Mouse (Mus musculus) heart, embryonic 12.5 days (tissue): ENCODE measurements around the gene Pld3. TPM values are rescaled to one million over a fixed set of nuclear protein-coding genes. Genes with fewer than 3 reads are reported as not detected.

Experiments
- ATAC-seq: fragments of 200-750 bp; cut with Nextera tagmentation; 2 replicates; pipeline ENCODE4 v1.8.0; 2017; ENCODE audit warnings: moderate TSS enrichment, moderate library complexity; ENCODE audit not compliant: insufficient number of reproducible peaks, low FRiP score
- H3K27ac ChIP-seq: fragments of 300-500 bp; sonication (generic); 2 replicates; pipeline ENCODE4 v1.5.1; 2016; ENCODE audit warnings: mild to moderate bottlenecking, moderate library complexity; ENCODE audit not compliant: poor library complexity, severe bottlenecking
- H3K27me3 ChIP-seq: fragments of 300-500 bp; sonication (generic); replicated peaks from 2 replicates; pipeline ENCODE4 v1.6.1; 2016; ENCODE audit warnings: mild to moderate bottlenecking, moderate library complexity
- H3K36me3 ChIP-seq: fragments of 300-500 bp; sonication (generic); 2 replicates; pipeline ENCODE4 v1.6.1; 2016; ENCODE audit warnings: mild to moderate bottlenecking, moderate library complexity
- H3K4me1 ChIP-seq: fragments of 300-500 bp; sonication (generic); replicated peaks from 2 replicates; pipeline ENCODE4 v1.6.1; 2016; ENCODE audit warnings: mild to moderate bottlenecking
- H3K4me2 ChIP-seq: fragments of 300-500 bp; sonication (generic); 2 replicates; pipeline ENCODE4 v1.6.1; 2016; ENCODE audit warnings: mild to moderate bottlenecking, moderate library complexity
- H3K4me3 ChIP-seq: fragments of 300-500 bp; sonication (generic); 2 replicates; pipeline ENCODE4 v1.5.1; 2016; ENCODE audit warnings: mild to moderate bottlenecking
- H3K9ac ChIP-seq: fragments of 300-500 bp; sonication (generic); 2 replicates; pipeline ENCODE4 v1.6.1; 2016; ENCODE audit warnings: mild to moderate bottlenecking, moderate library complexity
- H3K9me3 ChIP-seq: fragments of 300-500 bp; sonication (generic); replicated peaks from 2 replicates; pipeline ENCODE4 v1.6.1; 2016; ENCODE audit warnings: mild to moderate bottlenecking, moderate library complexity
- WGBS: fragments of 180-500 bp; shearing (Covaris S2); methylation state at CpG from one replicate; pipeline ENCODE4 v1.1.7; 2016; 5-methylcytosine and 5-hydroxymethylcytosine counted together
- polyA plus RNA-seq: library from polyadenylated mRNA; unstranded; fragments of >200 nt; fragmentation: Nextera tagmentation; extraction: Ambion mirVana; gene quantifications from 2 replicates; pipeline ENCODE4 v1.2.1, GENCODE M21; 2016

Gene Pld3
- polyA plus RNA-seq, 1 experiment from 2014 or later: 63.4 TPM

GRCm38 (mm10) chr7:27493450-27493849 lies 59.6 kb downstream of the Pld3 start:
- Histone ChIP-seq H3K4me3 (no peak overlapping the region), H3K4me2 (no peak overlapping the region), H3K27ac (no peak overlapping the region), H3K9ac (no peak overlapping the region), H3K4me1 (peaks cover 45% of the 10 kb centered on the region), H3K9me3 (no peaks in the 10 kb centered on the region), H3K36me3 (peaks cover 18% of the 10 kb centered on the region), H3K27me3 (no peaks in the 10 kb centered on the region)
- ATAC-seq: no peak
- WGBS: 79% methylated on average over 5 of the region's 5 CpGs

DNA sequence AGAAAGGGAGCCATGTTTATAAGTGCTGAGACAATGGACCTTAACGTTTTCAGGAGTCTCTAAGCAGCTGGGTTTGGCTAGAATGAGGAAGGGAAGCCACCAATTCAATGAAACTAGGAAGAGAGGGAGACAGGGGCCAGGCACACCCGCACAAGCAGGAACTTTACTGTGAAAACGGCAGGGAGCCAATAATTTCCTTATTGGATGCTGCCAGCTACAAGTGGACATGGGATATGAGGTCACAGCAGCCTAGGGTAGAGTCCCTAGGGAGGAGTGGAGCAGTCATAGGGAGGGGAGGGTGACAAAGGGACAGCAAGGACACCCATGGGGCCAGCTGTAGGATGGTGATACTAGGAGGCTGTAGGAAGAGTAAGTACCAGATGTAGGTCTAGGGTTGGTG lies 60.0 kb downstream of the Pld3 start:
- Histone ChIP-seq H3K9me3 (no peaks in the 10 kb centered on the region), H3K27me3 (no peaks in the 10 kb centered on the region), H3K9ac (no peak overlapping the region), H3K4me1 (peaks cover 49% of the 10 kb centered on the region), H3K36me3 (peaks cover 20% of the 10 kb centered on the region), H3K27ac (no peak overlapping the region), H3K4me3 (no peak overlapping the region), H3K4me2 (no peak overlapping the region)
- no peak for ATAC-seq
- WGBS: 68% methylated on average over 3 of the region's 3 CpGs

DNA sequence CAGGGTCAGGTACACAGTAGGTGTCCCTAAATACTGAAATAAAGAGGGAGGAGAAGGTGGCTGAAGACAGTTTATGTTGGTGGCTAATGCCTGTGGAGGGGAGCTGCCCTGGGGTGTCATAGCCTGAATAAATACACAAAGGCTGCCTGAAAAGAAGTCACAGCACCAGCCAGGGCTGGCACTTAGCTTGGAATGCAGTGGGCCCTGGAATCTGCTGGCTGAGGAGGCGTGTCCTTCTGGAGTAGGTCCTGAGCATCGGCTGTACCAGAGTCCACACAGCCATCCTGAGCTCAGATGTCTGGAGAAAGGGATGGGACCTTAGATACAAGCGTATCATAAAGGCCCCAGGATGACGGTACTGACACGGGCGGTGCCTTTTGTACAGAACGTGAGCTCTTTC lies 61.2 kb downstream of the Pld3 start:
- 0 out of 2 replicates have a peak overlapping the region, but pooled peaks have one; percentile 35 for H3K9ac ChIP-seq
- no peak for ATAC-seq
- peaks cover 20% of the 10 kb centered on the region for H3K36me3 ChIP-seq
- H3K4me3 ChIP-seq: no peak overlapping the region
- H3K27ac ChIP-seq: peak overlapping the region; percentile 97
- H3K4me1 ChIP-seq: peaks cover 43% of the 10 kb centered on the region
- H3K9me3 ChIP-seq: no peaks in the 10 kb centered on the region
- H3K4me2 ChIP-seq: peak overlapping the region; percentile 22
- no peaks in the 10 kb centered on the region for H3K27me3 ChIP-seq
- WGBS: 49% methylated on average over 7 of the region's 7 CpGs

DNA sequence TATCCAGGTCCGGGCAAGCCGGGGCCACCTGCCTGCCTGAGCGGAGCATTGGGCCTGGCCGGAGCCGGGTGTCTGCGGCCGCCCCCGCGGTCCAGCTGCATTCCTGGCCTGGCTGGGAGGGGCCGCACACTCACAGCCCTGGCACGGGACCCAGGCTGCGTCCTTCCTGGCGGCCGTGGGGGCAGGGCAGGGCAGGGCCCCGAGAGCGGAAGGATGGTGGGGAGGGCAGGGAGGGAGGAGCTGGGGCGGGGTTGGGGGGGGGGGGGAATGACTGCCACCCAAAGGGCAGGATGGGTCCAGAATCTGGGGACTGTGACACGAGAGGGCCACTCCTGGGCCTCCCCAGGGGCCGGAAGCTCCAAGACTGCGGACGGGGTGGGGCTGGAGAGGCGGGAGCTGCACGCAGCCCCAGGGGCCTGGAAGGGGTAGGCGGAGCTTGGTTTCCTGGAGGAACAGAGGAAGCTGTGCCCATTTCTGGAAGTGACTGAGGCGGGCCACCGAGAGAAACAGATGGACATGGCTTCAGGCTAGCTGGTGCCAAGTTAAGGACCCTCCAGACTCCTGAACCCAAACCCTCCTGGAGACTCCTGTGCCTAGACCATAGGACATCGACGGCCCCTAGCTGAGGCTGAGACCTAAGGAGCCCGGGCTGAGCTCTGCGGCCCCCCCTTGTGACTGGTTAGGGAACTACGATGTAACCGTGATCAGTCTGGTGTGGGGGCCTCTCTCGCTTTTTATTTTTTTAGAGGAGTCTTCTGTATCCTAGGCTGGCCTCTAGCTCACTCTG lies 62.3 kb downstream of the Pld3 start:
- H3K4me1 ChIP-seq: peaks cover 41% of the 10 kb centered on the region
- H3K27ac ChIP-seq: peak overlapping the region; percentile 97
- WGBS: 2% methylated on average over 29 of the region's 33 CpGs

DNA sequence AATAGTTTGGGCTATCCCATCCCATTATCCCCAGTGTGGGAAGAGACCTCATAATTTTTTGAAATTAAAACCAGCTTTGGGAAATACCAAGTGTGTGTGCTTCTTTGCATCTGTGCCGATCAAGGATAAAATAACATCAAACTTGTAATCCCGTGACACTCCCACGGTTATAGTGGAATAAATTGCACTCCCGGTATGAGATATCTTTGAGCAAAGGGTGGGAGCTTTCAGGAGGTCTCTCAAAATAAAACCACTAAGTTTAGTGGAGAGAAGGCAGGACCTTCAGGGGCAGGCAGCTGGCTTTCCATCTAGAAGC lies 62.8 kb downstream of the Pld3 start:
- 25% methylated on average over 4 of the region's 4 CpGs for WGBS
- ATAC-seq: no peak
- Histone ChIP-seq H3K9ac (peak overlapping the region; percentile 71), H3K4me1 (peaks cover 41% of the 10 kb centered on the region), H3K36me3 (peaks cover 20% of the 10 kb centered on the region), H3K27me3 (no peaks in the 10 kb centered on the region), H3K9me3 (no peaks in the 10 kb centered on the region), H3K27ac (peak overlapping the region; percentile 97), H3K4me3 (peak overlapping the region; percentile 42), H3K4me2 (peak overlapping the region; percentile 75)

More for the DNA sequence above, 62.3 kb downstream of the Pld3 start:
- ATAC-seq: peak; percentile 89
- Histone ChIP-seq H3K27me3 (no peaks in the 10 kb centered on the region), H3K9me3 (no peaks in the 10 kb centered on the region), H3K9ac (peak overlapping the region; percentile 71), H3K36me3 (peaks cover 20% of the 10 kb centered on the region), H3K4me3 (peak overlapping the region; percentile 42), H3K4me2 (peak overlapping the region; percentile 75)

DNA sequence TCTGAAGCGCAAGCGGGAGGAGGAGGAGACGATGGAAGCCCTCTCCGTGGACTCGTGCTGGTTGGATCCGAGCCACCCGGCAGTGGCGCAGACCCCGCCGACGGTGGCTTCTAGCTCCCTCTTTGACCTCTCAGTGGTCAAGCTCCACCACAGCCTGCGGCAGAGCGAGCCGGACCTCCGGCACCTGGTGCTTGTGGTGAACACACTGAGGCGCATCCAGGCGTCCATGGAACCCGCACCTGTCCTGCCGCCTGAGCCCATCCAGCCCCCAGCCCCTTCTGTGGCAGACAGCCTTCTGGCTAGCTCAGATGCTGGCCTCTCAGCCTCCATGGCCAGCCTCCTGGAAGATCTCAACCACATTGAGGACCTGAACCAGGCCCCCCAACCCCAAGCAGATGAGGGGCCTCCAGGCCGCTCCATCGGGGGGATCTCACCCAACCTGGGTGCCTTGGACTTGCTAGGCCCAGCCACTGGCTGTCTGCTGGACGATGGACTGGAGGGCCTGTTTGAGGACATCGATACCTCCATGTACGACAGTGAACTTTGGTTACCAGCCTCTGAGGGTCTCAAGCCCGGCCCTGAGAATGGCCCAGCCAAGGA lies 63.6 kb downstream of the Pld3 start:
- Histone ChIP-seq H3K4me3 (no peak overlapping the region), H3K4me2 (peak overlapping the region; percentile 75), H3K4me1 (peaks cover 41% of the 10 kb centered on the region), H3K27ac (peak overlapping the region; percentile 97), H3K36me3 (peaks cover 20% of the 10 kb centered on the region), H3K9me3 (no peaks in the 10 kb centered on the region), H3K9ac (peak overlapping the region; percentile 71), H3K27me3 (no peaks in the 10 kb centered on the region)
- ATAC-seq: no peak
- WGBS: 90% methylated on average over 25 of the region's 25 CpGs

DNA sequence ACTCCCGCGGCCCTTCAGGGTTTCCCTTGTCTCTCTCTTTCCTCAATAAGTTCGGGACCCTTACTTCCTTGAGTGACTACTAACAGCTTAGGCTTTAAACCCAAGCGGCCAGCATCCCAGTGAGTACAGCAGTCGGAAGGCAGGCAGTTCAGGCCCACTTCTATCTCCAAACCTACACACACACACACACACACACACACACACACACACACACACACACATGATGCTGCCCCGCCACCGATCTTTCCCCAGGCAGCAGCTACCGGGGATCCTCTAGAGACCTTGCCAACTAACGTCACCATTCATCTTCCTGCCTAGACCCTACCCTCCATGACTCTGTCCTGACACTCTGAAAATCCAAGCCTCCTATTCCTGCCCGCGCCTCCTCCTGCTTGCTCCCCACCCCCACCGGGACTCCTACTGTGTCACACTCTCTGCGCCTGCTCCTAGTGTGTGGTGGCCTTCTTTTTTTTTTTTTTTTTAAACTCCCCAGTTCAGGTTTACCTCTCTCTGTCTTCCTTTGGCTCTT lies 65.2 kb downstream of the Pld3 start:
- Histone ChIP-seq H3K4me2 (peak overlapping the region; percentile 75), H3K9me3 (no peaks in the 10 kb centered on the region), H3K36me3 (peaks cover 20% of the 10 kb centered on the region), H3K9ac (peak overlapping the region; percentile 88), H3K27ac (peak overlapping the region; percentile 98), H3K27me3 (no peaks in the 10 kb centered on the region), H3K4me3 (peak overlapping the region; percentile 75), H3K4me1 (peaks cover 41% of the 10 kb centered on the region)
- WGBS: under 1% methylated on average over 13 of the region's 13 CpGs
- no peak for ATAC-seq

DNA sequence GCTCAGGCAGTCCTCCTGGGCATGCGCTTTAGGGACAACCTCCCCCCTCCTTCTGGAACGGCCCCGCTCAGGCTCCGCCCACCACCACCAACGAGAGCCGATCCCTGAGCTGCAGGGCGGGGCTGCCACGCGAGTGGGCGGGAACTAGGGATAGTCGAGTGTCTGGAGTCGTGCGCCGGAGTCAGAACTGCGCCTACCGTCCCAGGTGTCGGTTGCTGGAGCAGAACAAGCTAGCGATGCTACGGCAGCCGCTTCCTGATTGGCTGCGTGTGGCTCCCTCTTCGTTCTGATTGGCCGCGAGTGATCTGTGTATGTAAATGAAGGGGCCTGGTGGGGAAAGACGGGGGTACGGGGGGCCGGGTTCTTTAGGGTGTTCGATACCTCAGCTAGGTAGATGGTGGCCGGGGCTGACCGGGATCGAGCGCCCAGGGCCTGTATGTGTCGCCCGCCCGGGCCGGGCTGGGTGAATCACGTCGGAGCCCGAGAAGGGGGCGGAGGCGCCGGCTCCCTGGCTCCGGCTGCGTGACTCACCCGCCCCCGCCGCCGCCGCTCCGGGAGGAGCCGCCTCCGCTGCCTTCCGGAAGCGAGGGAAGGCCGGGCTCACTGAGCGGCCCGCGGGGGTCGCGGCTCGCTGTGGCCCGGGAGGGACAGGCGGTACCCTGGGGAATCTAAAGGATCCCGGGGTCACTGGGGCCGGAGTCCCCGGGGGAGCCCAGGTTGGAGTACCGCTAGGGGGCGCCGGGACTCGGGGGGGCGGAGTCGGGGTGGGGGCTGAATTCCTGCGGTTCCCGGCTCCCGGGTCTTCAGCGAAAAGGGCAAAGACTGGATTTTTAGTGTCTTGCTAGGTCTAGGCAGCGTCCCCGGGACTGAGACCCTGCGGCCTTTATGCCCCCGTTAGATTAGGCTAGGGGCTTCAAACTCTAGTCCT lies 66.0 kb downstream of the Pld3 start, which contains the start of gene Sertad1:
Gene Sertad1, plus strand, starts transcription at position 141 of the 928 bp plus-strand sequence.
- H3K36me3 ChIP-seq: peaks cover 20% of the 10 kb centered on the region
- peak; percentile 89 for ATAC-seq
- under 1% methylated on average over 58 of the region's 80 CpGs for WGBS
- H3K9me3 ChIP-seq: no peaks in the 10 kb centered on the region
- peak within 1 kb of the TSS; percentile 75 for H3K4me2 ChIP-seq
- peak within 1 kb of the TSS; percentile 88 for H3K9ac ChIP-seq
- peaks cover 40% of the 10 kb centered on the region for H3K4me1 ChIP-seq
- no peaks in the 10 kb centered on the region for H3K27me3 ChIP-seq
- peak within 1 kb of the TSS; percentile 98 for H3K27ac ChIP-seq
- peak within 1 kb of the TSS; percentile 75 for H3K4me3 ChIP-seq

- Histone ChIP-seq H3K36me3 (peaks cover 20% of the 10 kb centered on the region), H3K27me3 (no peaks in the 10 kb centered on the region), H3K27ac (peak overlapping the region; percentile 98), H3K4me3 (peak overlapping the region; percentile 75), H3K9ac (peak overlapping the region; percentile 53; the same call in 1 of the 2 replicates), H3K4me1 (peaks cover 39% of the 10 kb centered on the region), H3K4me2 (peak overlapping the region; percentile 75), H3K9me3 (no peaks in the 10 kb centered on the region)
- WGBS: 2% methylated on average over 13 of the region's 13 CpGs
- no peak for ATAC-seq
These were observed 66.8 kb downstream of the Pld3 start for GRCm38 (mm10) chr7:27486102-27486769.

DNA sequence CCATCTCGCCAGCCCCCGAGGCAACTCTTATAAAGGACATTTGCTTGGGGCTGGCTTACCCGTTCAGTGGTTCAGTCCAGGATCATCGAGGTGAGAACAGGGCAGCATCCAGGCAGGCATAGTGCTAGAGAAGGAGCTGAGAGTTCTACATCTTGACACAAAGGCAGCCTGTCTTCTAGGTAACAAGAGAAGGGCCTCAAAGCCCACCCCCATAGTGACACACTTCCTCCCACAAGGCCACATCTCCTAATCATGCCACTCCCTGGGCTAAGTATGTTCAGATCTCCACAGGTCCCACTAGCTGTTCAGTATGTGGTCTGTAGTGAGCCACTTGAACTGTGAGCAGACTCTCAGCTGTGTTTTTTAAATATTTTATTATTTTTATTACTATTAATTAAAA lies 69.2 kb downstream of the Pld3 start:
- ATAC-seq: no peak

More for the DNA sequence above, 69.2 kb downstream of the Pld3 start:
- Histone ChIP-seq H3K4me1 (peaks cover 24% of the 10 kb centered on the region), H3K27ac (no peak overlapping the region), H3K36me3 (peaks cover 6% of the 10 kb centered on the region), H3K9ac (no peak overlapping the region), H3K4me2 (no peak overlapping the region), H3K27me3 (no peaks in the 10 kb centered on the region), H3K4me3 (no peak overlapping the region), H3K9me3 (no peaks in the 10 kb centered on the region)
- WGBS: 84% methylated on average over 4 of the region's 4 CpGs
